Mouse (Mus musculus) limb, embryonic 12.5 days (tissue): ENCODE results near the gene Stat4. TPM values are rescaled to one million over a fixed set of nuclear protein-coding genes. Genes with fewer than 3 reads are reported as not detected.
A peak's percentile ranks its signal among the peaks of the same experiment; 100 is the strongest.

Experiments used
- ATAC-seq: fragments of 200-750 bp; cut with Nextera tagmentation; 2 replicates; pipeline ENCODE4 v1.8.0; 2017; ENCODE audit warnings: low read depth, moderate TSS enrichment; ENCODE audit not compliant: insufficient number of reproducible peaks, insufficient read depth, low FRiP score, low TSS enrichment
- H3K27ac ChIP-seq: fragments of 300-500 bp; sonication (generic); 2 replicates; pipeline ENCODE4 v1.5.1; 2016; ENCODE audit warnings: mild to moderate bottlenecking, moderate library complexity
- H3K27me3 ChIP-seq: fragments of 300-500 bp; sonication (generic); 2 replicates; pipeline ENCODE4 v1.6.1; 2016; ENCODE audit warnings: mild to moderate bottlenecking, moderate library complexity
- H3K36me3 ChIP-seq: fragments of 300-500 bp; sonication (generic); 2 replicates; pipeline ENCODE4 v1.6.1; 2016; ENCODE audit warnings: mild to moderate bottlenecking, moderate library complexity
- H3K4me1 ChIP-seq: fragments of 300-500 bp; sonication (generic); replicated peaks from 2 replicates; pipeline ENCODE4 v1.6.1; 2016
- H3K4me2 ChIP-seq: fragments of 300-500 bp; sonication (generic); 2 replicates; pipeline ENCODE4 v1.6.1; 2016; ENCODE audit warnings: mild to moderate bottlenecking, moderate library complexity
- H3K4me3 ChIP-seq: fragments of 300-500 bp; sonication (generic); replicated peaks from 2 replicates; pipeline ENCODE4 v1.5.1; 2016; ENCODE audit warnings: mild to moderate bottlenecking
- H3K9ac ChIP-seq: fragments of 300-500 bp; sonication (generic); replicated peaks from 2 replicates; pipeline ENCODE4 v1.6.1; 2016; ENCODE audit warnings: mild to moderate bottlenecking, moderate library complexity
- H3K9me3 ChIP-seq: fragments of 300-500 bp; sonication (generic); 2 replicates; pipeline ENCODE4 v1.6.1; 2016; ENCODE audit warnings: mild to moderate bottlenecking, moderate library complexity
- WGBS: fragments of 180-500 bp; shearing (Covaris S2); methylation state at CpG from one replicate; pipeline ENCODE4 v1.1.7; 2016; 5-methylcytosine and 5-hydroxymethylcytosine counted together
- polyA plus RNA-seq: library from polyadenylated mRNA; unstranded; fragments of >200 nt; fragmentation: Nextera tagmentation; extraction: Ambion mirVana; gene quantifications from 2 replicates; pipeline ENCODE4 v1.2.1, GENCODE M21; 2016

Gene Stat4
- polyA plus RNA-seq, 1 experiment from 2014 or later: 2.1 TPM

DNA sequence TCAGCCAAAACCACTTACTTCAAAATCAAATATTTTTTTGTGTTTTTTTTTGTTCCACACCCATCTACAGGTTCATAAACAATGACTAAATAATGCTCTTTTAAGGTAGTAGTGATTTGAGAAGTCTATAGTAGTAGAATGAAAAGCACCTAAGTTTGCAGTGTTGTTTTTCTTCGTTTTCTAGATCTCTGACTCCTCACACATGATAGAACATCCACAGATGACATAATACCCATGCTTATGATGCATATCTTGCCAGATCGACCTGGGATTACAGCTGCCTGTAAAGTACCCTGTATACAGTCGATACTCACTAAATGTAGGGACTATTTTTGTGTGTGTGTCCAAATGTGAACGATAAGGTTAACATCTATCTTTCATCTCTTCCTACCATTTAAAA lies 69.0 kb downstream of the Stat4 start:
- ATAC-seq: no peak
- WGBS: 80% methylated on average over 4 of the region's 4 CpGs
- Histone ChIP-seq H3K9me3 (no peaks in the 10 kb centered on the region), H3K4me2 (no peak overlapping the region), H3K4me3 (no peak overlapping the region), H3K9ac (no peak overlapping the region), H3K27ac (no peak overlapping the region), H3K27me3 (no peaks in the 10 kb centered on the region), H3K36me3 (no peaks in the 10 kb centered on the region), H3K4me1 (no peaks in the 10 kb centered on the region)

DNA sequence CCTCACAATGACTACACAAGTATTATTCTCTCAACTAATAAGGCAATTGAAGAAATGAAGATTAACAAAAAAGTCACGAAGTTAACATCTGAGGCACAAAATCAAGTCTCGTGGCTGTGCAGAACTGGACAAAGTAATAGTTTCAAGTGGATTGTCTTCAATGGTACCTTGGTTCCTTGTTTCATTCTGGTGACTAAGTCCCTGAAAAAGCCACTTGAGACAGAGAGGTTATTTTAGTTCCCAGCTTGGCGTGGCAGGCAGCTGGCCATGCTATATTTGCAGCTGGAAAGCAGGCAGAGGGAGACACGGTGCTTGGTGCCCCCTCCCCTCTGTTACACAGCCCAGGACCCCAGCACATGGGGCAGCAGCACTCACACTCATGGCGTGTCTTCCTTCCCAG lies 70.2 kb downstream of the Stat4 start:
- Histone ChIP-seq H3K4me3 (no peak overlapping the region), H3K9me3 (no peaks in the 10 kb centered on the region), H3K4me1 (no peaks in the 10 kb centered on the region), H3K27me3 (no peaks in the 10 kb centered on the region), H3K9ac (no peak overlapping the region), H3K27ac (no peak overlapping the region), H3K4me2 (no peak overlapping the region), H3K36me3 (no peaks in the 10 kb centered on the region)
- ATAC-seq: no peak
- WGBS: 88% methylated on average over 5 of the region's 5 CpGs

DNA sequence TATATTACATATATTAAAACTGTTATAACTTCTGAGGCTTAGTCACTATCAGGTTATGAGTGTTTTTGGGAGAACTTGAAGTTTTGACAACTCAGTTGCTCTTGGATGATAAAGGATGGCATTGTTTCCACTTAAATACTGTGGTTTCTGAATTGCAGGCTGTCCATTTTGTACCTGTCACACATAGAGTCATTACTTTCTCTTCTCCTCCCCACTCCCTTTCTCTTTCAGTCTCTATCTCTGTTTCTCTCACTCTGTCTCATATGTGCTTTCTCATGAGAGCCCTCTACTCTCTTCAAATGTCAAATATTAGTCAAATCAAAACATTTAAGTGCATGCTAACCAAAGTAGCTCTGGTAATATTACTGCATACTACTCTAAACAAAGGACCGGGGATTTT lies 79.3 kb downstream of the Stat4 start:
- Histone ChIP-seq H3K4me2 (no peak overlapping the region), H3K9ac (no peak overlapping the region), H3K4me1 (no peaks in the 10 kb centered on the region), H3K36me3 (no peaks in the 10 kb centered on the region), H3K27me3 (no peaks in the 10 kb centered on the region), H3K9me3 (no peaks in the 10 kb centered on the region), H3K4me3 (no peak overlapping the region), H3K27ac (no peak overlapping the region)
- WGBS: 91% methylated on average over 1 of the region's 1 CpGs
- ATAC-seq: no peak

DNA sequence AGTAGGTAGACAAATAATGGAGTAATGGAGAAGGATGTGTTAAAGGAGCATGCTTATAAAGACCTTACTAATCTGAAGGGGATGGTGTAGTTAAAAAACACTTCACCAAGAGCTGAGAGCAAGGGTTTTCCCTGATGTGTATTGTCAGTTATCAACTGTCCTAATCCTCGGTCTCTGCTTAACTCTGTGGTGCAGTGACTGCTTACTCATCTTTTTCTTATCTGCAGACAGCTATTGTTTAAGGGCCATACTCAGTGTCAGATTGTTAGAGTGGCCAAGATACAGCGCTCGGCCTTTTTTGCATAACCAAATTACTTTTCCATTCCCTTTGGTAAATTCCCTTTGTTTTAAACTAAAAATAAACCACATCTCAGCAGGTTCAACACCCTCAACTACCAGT lies 79.7 kb downstream of the Stat4 start:
- H3K27me3 ChIP-seq: no peaks in the 10 kb centered on the region
- H3K4me3 ChIP-seq: no peak overlapping the region
- 77% methylated on average over 3 of the region's 3 CpGs for WGBS
- no peak overlapping the region for H3K9ac ChIP-seq
- no peaks in the 10 kb centered on the region for H3K9me3 ChIP-seq
- H3K36me3 ChIP-seq: no peaks in the 10 kb centered on the region
- H3K4me1 ChIP-seq: no peaks in the 10 kb centered on the region
- ATAC-seq: no peak
- H3K27ac ChIP-seq: no peak overlapping the region
- no peak overlapping the region for H3K4me2 ChIP-seq

DNA sequence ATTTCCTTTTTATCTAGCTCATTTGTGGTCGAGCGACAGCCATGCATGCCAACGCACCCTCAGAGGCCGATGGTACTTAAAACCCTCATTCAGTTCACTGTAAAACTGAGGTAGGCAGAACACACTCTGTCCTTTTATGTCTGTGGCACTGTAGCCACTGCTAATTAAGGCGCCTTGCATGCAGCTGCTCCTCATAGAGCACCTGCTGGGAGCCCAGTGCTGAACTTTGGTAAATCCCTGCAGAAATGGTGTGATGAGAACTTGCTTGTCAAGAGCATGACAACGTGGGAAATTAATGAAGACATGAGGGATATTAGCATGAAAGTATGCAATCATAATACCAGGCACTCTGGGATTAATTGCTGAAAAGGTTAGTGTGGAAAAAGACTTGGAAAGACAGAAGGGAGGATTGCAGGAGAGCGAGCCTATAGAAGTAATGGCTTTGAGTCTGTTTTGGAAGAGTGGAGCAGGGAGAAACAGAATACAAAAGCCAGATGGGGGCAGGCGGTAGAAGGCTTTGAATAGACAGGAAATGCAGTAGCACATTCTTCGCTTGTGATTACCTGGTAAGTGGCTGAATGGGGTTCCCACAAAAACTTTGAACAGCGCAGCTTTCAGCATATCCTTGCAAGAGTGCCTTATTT lies 92.9 kb downstream of the Stat4 start:
- Histone ChIP-seq H3K9me3 (no peaks in the 10 kb centered on the region), H3K27me3 (no peaks in the 10 kb centered on the region), H3K4me3 (no peak overlapping the region), H3K27ac (no peak overlapping the region), H3K36me3 (no peaks in the 10 kb centered on the region), H3K4me2 (peak overlapping the region; percentile 13; the same call in 1 of the 2 replicates), H3K9ac (no peak overlapping the region), H3K4me1 (peaks cover 8% of the 10 kb centered on the region)
- no peak for ATAC-seq
- 2% methylated on average over 10 of the region's 10 CpGs for WGBS

DNA sequence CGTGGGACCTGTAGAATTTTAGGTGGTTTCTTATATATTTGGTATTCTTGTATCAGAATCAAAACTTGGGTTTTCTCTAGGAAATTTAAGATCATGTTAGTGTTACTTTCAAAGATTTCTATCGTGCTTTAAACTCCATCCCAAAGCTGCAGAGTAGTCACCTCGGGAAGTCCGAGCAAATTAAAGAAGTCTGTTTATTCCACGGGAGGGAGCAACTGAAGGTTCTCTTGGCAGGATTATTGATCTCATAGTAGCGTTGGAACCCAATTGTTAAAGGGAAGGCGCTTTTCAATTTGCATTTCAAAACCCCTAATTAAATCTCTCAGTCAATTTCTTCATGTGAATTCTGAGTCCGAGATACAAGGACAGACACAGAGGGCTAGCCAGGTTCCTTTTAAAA lies 93.4 kb downstream of the Stat4 start:
- H3K4me3 ChIP-seq: no peak overlapping the region

DNA sequence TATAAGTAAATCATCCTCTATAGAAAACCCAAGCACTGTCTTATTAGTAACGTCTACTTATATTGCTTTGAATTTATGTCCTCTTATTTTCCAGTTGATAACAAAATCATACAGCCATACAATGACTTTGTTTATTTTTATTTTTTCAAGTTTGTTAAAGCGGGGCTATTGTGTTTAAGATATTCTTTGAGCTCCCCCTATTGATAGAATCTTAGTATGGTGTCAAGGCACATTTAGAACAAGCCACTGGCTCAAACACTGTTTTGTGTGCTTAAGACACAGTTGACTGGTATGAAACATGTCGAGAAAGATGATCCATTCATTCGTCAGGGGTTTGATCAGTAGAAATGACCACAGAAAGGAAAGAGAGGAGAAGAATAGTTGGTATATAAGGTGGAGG lies 99.3 kb downstream of the Stat4 start:
- Histone ChIP-seq H3K4me1 (no peaks in the 10 kb centered on the region), H3K27ac (no peak overlapping the region), H3K9me3 (no peaks in the 10 kb centered on the region), H3K36me3 (no peaks in the 10 kb centered on the region), H3K4me3 (no peak overlapping the region), H3K4me2 (no peak overlapping the region), H3K9ac (no peak overlapping the region), H3K27me3 (no peaks in the 10 kb centered on the region)
- ATAC-seq: no peak
- 37% methylated on average over 4 of the region's 4 CpGs for WGBS

More for the DNA sequence above, 93.4 kb downstream of the Stat4 start:
- Histone ChIP-seq H3K4me1 (peaks cover 8% of the 10 kb centered on the region), H3K9ac (no peak overlapping the region), H3K4me2 (peak overlapping the region; percentile 13; the same call in 1 of the 2 replicates), H3K27me3 (no peaks in the 10 kb centered on the region), H3K36me3 (no peaks in the 10 kb centered on the region), H3K27ac (no peak overlapping the region), H3K9me3 (no peaks in the 10 kb centered on the region)
- 15% methylated on average over 8 of the region's 8 CpGs for WGBS
- ATAC-seq: no peak

DNA sequence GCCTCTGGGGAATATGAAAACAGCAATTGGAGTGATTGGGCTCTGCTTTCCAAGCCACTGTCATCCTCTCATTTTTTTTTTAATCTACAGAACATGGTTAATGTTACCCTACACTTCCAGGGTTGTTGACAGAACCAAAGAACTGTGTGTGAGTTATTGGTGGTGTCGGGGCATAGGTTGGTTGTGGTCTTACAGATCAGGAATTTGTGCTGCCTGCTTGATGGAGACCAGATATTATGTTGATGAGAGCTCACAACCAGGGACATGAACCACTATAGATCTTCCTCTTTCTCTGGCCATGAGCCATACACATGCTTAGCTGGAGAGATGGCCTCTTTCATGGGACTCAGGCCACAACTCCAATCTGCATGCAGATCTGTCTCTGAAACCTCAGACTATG lies 100.2 kb downstream of the Stat4 start:
- H3K36me3 ChIP-seq: no peaks in the 10 kb centered on the region
- no peak overlapping the region for H3K27ac ChIP-seq
- no peak overlapping the region for H3K9ac ChIP-seq
- 64% methylated on average over 1 of the region's 1 CpGs for WGBS
- H3K4me1 ChIP-seq: no peaks in the 10 kb centered on the region
- no peaks in the 10 kb centered on the region for H3K9me3 ChIP-seq
- ATAC-seq: no peak
- H3K27me3 ChIP-seq: no peaks in the 10 kb centered on the region
- no peak overlapping the region for H3K4me2 ChIP-seq
- no peak overlapping the region for H3K4me3 ChIP-seq

DNA sequence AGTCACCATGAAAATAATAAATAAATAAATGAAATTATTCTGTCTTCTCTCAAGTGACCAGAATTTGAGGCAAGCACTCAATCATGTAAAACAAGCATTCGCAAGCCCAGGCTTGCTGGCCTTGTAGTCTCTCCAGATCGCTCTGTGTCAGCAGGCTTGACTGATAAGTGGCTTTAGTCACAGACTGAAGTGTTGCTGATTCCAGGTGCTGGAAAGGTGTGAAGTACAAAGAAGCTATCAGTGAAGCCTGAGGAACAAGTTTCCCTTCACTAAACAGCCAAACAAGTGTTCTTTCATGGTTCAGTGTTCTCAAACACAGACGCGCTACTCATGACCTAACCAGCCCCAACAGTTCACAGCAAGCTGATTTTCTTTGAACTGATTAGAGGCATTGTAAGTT lies 101.7 kb downstream of the Stat4 start:
- ATAC-seq: no peak
- Histone ChIP-seq H3K4me3 (no peak overlapping the region), H3K4me1 (no peaks in the 10 kb centered on the region), H3K9ac (no peak overlapping the region), H3K9me3 (no peaks in the 10 kb centered on the region), H3K4me2 (no peak overlapping the region), H3K36me3 (no peaks in the 10 kb centered on the region), H3K27ac (no peak overlapping the region), H3K27me3 (no peaks in the 10 kb centered on the region)
- WGBS: 81% methylated on average over 4 of the region's 4 CpGs

DNA sequence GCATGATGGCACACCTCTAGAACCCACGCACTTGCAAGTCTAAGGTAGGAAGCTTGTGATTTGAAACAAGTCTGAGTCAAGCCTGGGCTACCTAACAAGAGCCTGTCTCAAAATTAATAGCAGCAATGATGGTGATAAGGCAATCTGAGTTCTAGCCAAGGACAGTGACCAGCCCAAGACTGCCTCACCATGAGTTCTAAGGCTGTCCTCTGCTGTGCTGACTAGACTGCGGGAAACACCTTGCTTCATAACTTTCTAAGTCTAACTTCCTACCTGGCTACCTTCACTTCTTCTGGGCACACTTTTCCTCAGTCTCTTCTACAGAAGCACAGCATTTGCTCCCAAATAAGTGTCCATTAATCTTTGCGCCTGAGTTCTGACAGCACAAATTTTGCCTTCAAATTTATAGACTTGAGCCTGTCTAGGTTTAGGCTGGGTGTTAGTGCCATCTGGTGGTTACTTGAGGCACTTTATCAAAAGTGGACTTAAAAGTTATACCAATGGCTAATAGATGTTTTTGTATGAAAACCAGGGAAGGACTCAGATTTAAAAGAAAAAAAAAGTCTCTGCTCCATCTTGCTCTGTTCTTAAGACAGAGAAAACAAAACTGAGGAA lies 111.8 kb downstream of the Stat4 start:
- Histone ChIP-seq H3K4me1 (no peaks in the 10 kb centered on the region), H3K9ac (no peak overlapping the region), H3K9me3 (no peaks in the 10 kb centered on the region), H3K4me2 (no peak overlapping the region), H3K27ac (no peak overlapping the region), H3K27me3 (no peaks in the 10 kb centered on the region), H3K4me3 (no peak overlapping the region), H3K36me3 (no peaks in the 10 kb centered on the region)
- WGBS: 68% methylated on average over 3 of the region's 3 CpGs
- ATAC-seq: no peak

DNA sequence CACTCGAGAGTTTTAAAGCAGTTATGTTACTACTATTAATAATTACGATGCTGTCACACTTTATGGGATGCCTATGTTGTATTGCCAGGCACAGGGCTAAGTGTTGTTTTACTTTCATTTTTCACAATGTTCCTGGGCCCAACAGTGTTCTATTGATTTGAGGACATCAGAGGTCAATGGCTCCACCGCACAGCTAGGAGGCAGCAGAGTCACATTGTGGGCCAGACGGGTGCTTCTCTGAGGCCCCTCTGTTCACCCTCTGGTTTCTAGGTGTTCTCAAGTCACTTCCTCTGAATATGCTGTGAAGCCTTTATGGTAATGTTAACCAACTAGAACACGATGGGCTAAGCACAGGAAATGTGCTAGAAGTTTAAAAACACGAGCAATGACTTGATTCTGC lies 113.5 kb downstream of the Stat4 start:
- ATAC-seq: no peak
- no peak overlapping the region for H3K9ac ChIP-seq
- H3K4me2 ChIP-seq: no peak overlapping the region
- H3K27ac ChIP-seq: no peak overlapping the region
- H3K36me3 ChIP-seq: no peaks in the 10 kb centered on the region
- H3K4me1 ChIP-seq: no peaks in the 10 kb centered on the region
- no peak overlapping the region for H3K4me3 ChIP-seq
- no peaks in the 10 kb centered on the region for H3K9me3 ChIP-seq
- no peaks in the 10 kb centered on the region for H3K27me3 ChIP-seq
- 67% methylated on average over 6 of the region's 6 CpGs for WGBS

DNA sequence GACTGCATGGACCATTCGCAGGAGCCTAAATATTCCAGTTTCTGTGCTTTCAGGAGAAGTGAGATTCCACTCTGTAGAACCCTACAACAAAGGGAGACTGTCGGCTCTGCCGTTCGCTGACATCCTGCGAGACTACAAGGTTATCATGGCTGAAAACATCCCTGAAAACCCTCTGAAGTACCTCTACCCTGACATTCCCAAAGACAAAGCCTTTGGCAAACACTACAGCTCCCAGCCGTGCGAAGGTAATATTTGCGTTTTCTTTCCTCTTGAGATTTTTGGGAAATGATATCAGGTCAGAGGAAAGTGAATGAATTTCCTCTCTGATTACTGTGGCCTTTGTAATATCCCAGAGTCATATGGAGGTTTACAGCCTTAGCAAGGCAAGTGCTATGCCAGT lies 115.8 kb downstream of the Stat4 start:
- H3K4me1 ChIP-seq: no peaks in the 10 kb centered on the region
- H3K9ac ChIP-seq: no peak overlapping the region
- no peaks in the 10 kb centered on the region for H3K36me3 ChIP-seq
- H3K27me3 ChIP-seq: no peaks in the 10 kb centered on the region
- H3K27ac ChIP-seq: no peak overlapping the region
- no peaks in the 10 kb centered on the region for H3K9me3 ChIP-seq
- no peak for ATAC-seq
- 91% methylated on average over 8 of the region's 8 CpGs for WGBS
- no peak overlapping the region for H3K4me2 ChIP-seq
- no peak overlapping the region for H3K4me3 ChIP-seq
